Mouse (Mus musculus): ENCODE data around the gene Kctd5.

Kctd5 gene

DNA sequence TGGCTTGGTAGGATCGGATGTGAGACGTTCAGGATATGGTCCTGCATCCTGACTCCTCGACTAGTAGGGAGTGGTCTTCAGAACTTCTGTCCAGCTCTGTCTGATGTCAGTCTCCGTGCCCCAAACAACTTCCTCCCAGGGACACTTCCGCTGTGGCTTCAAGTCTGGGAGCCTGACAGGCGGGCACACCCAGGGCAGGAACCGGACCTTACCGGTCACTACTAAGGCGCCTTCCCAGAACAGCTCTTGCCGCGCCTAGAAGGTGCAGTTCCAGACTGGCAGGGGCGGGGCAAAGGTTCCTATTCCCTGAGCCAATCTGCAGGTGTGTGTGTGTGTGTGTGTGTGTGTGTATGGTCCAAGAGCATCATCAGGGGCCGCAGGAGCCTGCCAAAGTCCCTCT, 35.9 kb downstream of the Kctd5 start:
- no peak for DNase-seq (ENCODE audit: low spot score in 2 of 2)

DNA sequence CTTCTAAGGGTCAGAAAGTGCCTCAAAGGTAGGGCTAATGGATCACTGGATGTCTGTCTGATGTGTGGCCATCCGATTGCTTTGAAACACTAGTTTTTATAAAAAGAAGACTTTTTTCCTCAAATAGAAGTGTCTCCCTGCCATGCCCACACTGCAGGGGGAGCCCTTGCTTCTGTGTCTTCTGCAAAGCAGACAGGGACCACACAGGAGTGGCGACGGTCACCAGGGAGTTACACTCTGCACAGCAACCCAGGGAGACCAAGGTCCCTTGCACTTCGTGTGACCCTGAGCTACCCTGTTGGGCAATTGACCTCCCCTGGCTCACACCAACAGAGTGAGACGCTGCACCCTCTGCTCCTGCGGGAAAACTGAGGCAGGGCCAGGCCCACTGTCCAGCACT, 36.3 kb downstream of the Kctd5 start:
- DNase-seq (ENCODE audit: low spot score in 2 of 2) = no peak

DNA sequence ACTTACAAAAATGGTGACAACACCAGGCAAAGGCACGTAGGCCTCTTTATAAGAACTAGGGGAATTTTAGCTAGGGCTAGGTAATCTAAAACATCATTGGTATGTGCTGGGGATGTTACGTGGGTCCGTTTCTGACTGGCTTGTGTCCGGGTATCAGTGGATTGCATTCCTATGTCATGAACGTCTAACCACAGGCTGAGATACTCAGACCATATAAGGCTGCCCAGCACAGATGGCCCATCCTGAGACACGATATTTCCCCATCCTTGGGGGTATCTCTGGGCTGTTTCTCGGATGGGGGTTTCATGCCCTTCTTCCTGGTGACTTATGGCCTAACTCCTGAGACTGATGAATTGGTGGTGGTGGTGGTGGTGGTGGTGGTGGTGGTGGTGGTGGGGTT, 38.2 kb downstream of the Kctd5 start:
- no peak for DNase-seq (ENCODE audit: low spot score in 2 of 2)

DNA sequence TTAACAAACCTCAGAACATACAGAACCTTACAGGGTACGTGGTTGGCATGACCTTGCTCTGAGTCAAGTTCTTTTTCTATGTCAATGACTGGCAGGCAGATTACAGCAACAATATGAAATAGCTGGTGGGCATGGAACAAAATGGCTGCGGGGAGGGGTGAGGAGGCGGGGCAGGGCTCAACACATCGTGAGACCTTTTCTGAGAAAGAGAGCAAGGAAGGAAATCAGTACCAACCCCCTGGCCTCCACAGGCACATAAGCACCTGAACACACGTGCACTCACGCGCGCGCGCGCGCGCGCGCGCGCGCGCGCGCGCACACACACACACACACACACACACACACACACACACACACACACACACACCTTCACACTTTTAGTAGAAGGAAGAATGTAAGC, 42.7 kb downstream of the Kctd5 start:
- DNase-seq (ENCODE audit: low spot score in 2 of 2) = no peak

DNA sequence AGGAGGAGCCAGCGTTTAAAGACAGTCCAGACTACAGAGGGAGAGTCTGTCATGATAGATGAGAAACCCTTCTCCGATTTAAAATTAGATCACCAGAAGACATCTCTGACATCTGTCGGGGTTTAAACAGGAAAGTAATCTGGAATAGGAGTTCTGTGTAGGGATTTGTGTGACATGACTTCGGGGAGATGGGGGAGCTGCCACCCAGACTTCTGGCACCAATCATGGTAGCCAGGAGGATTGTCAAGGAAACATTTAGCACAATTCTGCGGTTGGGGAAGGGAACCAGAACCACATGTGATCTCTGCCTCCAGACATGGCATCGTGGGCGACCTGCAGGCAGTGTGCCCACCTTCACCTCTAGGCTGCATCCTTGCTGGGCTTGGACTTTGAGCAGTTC, 43.8 kb downstream of the Kctd5 start:
- DNase-seq (ENCODE audit: low spot score in 2 of 2) = no peak

DNA sequence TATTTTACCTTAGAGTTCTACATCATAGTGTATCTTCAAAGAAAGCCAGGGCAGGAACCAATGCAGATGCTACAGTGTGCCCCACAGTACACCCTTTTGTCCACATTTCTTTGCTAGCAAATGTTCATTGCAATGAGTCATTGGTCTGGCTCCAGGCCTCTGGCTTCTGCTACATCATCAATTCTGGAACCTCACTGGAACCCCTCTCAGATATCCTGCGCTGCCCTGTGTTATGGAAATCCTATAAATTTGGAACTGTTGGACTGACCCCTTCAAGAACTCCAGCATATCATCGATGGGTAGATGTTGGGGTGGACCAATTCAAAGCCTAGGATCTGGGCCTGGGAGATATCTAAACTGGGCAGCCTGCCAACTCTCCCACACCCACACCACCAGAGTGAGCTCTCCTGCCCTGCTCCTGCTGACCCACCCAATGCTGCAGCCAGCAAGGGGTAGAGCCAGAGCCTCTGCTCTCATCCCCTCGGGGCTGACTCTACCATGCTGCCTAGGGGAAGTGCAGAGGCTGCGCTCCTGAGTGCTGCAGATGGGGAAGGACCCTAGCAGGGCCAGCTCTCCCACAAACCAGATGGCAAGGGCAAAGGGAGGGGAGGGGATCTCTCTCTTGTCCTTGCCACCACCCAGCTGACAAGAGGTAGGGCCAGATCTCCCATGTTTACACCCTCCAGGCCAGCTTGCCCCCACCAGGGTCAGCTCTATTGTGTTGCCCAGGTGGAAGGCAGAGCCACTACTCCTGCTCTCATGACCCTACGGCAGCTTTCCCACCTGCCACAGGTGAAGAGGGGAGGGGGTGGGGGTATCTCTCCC, 51.7 kb downstream of the Kctd5 start:
- DNase-seq (ENCODE audit: low spot score in 2 of 2) = no peak

DNA sequence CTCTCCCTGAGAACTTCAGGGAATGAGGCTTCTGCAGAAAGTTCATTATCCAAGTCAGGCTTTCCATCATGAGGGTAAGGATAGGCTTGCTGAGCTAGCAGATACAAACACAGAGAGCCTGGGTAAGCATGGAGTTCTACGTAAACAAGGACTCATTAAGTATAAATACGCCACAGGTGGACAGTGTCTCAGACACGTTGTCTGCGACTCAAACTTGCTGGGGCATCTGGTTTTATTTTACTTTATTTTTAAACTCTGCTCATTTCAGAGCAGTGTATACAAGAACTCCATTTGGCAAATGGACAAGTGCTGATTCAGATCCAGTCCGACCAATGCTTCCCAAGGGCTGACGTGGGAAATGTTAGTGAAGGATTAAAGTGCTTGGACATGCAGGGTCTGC, 52.6 kb downstream of the Kctd5 start:
- no peak for DNase-seq (ENCODE audit: low spot score in 2 of 2)

DNA sequence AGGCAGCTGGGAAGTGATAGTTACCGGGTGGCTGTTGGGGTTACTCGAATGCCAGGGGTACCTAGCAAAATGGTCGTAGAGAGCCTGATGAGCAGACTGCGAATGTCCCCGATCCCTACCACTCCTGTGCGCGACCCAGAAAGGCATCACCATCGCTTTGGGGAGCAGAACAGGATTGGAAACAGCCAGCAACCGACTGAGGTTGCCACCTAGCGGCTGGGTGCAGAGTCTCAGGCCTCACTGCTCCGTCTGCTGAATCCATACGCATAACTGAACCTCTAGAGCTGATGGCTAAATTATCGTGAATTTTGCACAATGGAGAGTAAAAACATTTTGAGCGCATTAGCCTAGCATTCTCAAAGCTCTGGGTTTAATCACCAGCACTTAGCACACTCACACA, 57.6 kb downstream of the Kctd5 start:
- DNase-seq (ENCODE audit: low spot score in 2 of 2) = no peak

DNA sequence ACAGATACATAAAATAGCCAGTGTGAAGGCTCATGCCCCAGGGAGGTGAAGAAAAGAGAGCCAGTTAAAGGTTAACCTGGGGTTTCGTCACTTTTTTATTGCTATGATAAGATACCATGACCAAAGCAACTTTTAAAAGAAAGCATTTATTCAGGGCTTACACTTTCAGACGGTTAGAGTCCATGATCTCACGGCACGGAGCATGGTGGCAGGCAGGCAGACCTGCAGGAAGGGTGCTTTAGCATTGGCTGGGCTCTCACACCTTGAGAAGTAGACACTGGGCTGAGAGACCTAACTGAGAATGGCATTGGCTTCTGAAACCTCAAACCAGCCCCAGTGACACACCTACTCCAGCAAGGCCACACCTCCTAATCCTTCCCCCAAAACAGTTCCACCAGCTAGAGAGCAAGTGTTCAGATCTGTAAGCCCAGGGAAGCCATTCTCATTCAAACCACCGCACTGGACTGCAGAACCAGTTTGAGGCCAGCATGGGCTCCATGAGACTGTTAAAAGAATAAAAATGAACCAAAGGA, 58.8 kb downstream of the Kctd5 start:
- no peak for DNase-seq (ENCODE audit: low spot score in 2 of 2)

DNA sequence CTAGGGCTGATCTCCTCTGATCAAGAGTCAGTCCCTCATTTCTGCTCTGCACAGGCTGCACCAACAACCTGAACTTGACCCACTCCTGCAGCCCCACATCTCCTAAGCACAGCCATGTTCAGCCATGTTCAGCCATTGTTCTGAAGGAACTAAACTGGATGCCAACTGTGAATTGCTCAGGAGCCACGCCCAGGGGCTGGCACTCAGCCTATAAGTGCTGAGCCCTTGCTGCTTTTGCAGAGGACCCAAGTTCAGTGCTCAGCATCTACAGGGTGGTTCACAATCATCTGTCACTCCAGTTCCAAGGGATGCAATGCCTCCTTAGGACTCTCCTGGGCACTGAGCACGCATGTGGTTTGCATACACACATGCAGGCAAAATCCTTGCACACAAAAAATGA, 60.4 kb downstream of the Kctd5 start:
- no peak for DNase-seq (ENCODE audit: low spot score in 2 of 2)

DNA sequence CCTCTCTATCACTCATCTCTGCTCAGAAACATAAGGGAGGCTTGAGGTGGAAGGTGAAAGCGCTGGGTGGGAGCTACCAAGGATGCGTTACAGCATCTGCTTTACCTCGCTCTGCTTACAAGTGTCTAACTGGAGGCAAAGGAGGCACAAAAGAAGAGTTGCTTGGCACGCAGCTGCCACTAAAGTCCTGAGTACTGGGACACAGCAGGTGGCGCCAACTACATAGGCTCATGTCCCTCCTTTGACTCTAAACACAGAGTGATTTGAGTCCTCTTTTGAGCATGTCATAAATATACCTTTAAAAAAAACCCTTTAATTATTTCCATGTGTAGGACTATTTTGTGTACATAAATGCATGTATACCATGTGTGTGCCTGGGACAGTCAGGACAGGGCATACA, 63.7 kb downstream of the Kctd5 start:
- no peak for DNase-seq (ENCODE audit: low spot score in 2 of 2)

DNA sequence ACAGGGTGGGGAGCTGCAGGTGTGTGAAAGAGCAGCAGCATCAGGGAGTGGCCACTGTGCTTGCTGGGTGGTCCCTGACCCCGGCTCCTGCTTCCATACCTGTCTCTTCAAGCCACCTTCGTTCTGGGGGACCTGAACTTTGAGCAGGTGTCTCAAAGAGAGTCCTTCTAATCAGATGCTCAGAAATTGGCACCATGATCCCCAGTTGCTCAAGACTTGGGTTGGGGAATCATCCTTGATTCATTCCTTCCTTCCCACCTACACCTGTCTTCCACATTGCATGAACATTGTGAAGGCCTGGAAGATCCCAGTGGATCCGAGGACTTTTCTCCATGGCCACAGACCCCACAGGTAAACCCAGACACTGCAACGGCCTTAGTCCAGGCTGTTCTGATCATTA, 65.2 kb downstream of the Kctd5 start:
- no peak for DNase-seq (ENCODE audit: low spot score in 2 of 2)

DNA sequence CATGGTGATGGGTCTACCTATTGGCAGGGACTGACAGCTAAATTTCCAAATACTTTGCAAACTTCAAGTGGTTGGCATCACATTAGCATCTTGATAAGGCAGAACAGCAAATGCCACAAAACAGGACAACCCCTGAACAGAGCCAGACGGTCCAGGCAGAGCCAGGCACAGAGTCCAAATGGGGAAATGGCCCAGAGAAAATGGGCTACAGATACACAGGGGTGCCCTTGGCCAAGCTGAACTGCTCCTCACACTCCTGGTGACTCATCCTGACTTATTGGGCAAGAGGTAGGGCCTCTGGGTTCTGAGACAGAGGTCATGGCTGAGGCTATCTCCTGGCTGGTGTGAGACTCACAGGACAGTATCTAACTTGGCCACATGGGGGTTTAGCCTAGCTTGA, 65.9 kb downstream of the Kctd5 start:
- no peak for DNase-seq (ENCODE audit: low spot score in 2 of 2)

DNA sequence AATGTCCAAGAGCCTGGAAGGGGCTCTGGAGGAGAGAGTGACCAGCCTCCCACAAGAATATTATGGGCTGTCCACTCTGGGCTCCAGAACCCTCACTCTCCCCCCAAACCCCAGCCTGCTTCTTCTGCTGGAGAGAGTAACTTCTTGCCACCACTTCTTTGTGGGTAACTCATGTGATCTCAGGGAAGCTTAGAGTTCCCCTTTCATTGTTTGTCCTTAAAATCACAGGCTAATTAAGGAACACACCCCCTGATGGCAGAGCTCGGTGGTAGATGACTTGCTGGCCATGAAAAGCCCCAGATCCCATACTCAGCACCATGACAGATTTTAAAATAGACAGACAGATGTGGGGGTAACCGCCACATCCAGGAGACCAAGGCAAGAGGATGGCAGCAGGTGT, 66.4 kb downstream of the Kctd5 start:
- no peak for DNase-seq (ENCODE audit: low spot score in 2 of 2)

DNA sequence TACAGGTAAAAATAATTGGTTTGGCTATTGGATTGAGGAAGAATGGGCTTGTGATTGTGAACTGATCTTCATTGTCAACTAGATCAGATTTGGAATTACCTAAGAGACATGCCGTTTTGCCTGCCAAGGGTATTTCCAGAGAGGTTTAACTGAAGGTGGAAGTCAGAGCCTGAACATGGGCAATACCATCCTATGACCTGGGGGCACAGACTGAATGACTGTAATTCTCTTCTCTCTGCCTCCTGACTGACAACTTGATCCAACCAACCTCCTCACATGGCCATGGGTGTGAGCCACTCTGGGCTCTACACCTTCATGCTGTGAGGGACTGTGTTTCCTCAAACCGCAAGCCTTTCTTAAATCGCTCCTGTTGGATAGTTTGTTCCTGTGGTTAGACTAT, 68.2 kb downstream of the Kctd5 start:
- no peak for DNase-seq (ENCODE audit: low spot score in 2 of 2)

DNA sequence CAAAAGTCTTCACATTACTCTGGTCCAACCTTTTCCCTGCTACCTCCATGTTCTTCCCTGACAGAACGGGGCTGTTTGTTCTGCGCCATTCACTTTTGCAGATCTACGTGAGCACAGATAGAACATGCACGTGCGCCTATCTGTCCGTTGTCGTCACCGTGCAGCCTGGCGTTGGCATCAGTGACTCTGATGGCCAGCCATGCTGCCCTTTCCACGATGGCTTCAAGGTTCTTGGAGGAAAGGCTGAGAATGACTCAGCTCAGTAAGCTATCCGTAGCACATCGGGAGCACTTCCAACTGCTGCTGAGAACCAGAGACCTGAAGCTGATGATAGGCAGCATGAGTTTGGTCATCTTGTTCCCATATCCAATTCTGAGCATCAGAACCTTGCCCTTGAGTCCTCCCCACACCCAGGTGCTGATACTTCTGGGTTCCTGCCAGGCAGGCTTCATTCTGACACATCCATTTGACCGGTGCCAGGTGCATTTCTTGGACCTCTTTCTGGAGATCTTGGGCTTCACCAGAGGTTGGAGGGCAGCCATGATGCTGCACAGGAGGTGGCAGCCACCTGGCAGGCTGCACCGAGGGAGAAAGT, 69.1 kb downstream of the Kctd5 start:
- DNase-seq (ENCODE audit: low spot score in 2 of 2) = no peak

DNA sequence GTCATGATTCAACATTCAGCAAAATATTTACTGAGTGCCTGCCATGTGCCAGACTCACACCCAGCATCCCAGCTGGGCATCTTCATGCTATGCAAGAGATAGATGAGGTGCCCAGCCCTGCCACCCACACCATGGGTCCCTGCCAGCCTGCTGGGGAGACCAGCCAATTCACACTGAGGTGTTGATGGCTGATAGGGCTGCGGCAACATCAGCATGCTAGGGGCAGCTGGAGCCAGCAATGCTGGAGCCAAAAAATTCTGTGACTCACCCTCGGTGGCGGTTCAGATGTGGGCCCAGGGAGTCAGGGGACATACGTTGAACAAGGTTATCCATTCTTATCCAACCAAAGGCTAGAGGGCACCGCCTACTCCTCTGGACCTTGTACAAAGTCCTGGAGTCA, 72.9 kb downstream of the Kctd5 start:
- DNase-seq (ENCODE audit: low spot score in 2 of 2) = peak; percentile 75 to 79

DNA sequence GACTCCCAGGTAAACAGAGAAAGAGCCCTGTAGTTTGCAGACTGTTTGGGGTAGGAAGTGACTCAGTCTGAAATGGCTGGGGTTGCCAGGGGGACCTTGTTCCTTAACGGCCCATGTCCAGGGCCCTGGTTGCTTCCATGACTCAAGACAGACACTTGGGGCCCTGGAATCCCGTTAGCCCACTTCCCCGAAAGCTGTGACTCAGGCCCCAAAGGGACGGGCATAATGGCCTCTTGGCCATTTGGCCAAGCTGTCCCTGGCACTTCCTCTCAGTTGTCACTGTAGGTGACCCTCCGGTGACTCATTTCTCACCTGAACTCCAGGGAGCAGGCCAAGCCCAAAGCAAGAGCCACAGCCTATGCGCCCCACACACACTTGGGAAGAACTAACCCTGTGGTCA, 74.9 kb downstream of the Kctd5 start:
- DNase-seq (ENCODE audit: low spot score in 2 of 2) = no peak

DNA sequence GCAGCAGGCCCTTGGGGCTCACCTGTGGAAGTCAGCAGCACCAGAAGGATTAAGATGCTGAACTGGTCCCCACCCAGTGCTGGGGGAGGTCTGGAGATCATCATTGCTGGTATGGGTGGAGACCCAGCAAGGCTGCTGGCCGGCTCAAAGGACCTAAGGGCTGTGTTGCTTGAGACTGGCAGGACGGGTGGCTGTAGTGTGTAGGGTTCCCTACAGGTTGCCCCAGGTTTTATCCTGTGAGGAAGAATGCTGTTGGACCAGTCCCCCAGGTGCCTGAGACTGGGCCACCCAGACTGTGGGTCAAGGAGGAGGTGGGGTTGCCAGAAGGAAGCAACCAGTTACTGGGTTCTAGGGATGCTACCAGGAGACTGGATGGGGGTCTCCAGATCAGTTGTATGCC, 75.4 kb downstream of the Kctd5 start, which contains the start of gene Prss22:
Gene Prss22, minus strand, starts transcription at position 200 of the 400 bp plus-strand sequence.
- no peak for DNase-seq (ENCODE audit: low spot score in 2 of 2)

All from heart, adult 9 months (tissue).